In genomic region chr13:28512573-28513334, GRCm38 (mm10) we compare ENCODE assay signal across 9 mouse cellular contexts.
DNase-seq lines count a peak whose midpoint lies in the region; ATAC-seq and TF ChIP-seq lines count a peak whose summit lies in the region.
"Had no signal": no experiment of that assay in that cellular context is flagged by ENCODE, and none has a peak within 500 bp of the region (broad histone marks: within the 10 kb centered on the region; RNA-seq: fewer than 3 reads in every experiment).

No protein-coding gene starts in this region.

- TF ChIP-seq POLR2A in heart, adult 2 months (IDR thresholded peaks at IDR 0.05; ENCODE audit: insufficient read depth, low read depth, low read length), result no peak

- no peaks in the 10 kb centered on the region for H3K36me3 ChIP-seq in heart, adult 2 months (ENCODE audit: control insufficient read depth, insufficient read depth, low read length)
- no peaks in the 10 kb centered on the region for H3K36me3 ChIP-seq in heart, embryonic 12.5 days

- 44% methylated on average over 11 of the region's 11 CpGs for WGBS in heart, adult 2 months
- 75% methylated on average over 11 of the region's 11 CpGs for WGBS in heart, embryonic 12.5 days

- no peak overlapping the region for H3K4me3 ChIP-seq in heart, adult 2 months
- H3K4me3 ChIP-seq in heart, embryonic 12.5 days, result no peak overlapping the region

- no peaks in the 10 kb centered on the region for H3K27me3 ChIP-seq in heart, adult 2 months (ENCODE audit: control insufficient read depth, insufficient read depth, low read length)
- H3K27me3 ChIP-seq in heart, embryonic 12.5 days (replicated peaks), result no peaks in the 10 kb centered on the region
- H3K27me3 ChIP-seq: Patski had no signal

- peak overlapping the region; percentile 62 for H3K27ac ChIP-seq in heart, adult 2 months
- H3K27ac ChIP-seq in heart, embryonic 12.5 days (ENCODE audit: poor library complexity, severe bottlenecking), result no peak overlapping the region

- TF ChIP-seq EP300 in heart, adult 2 months (IDR thresholded peaks at IDR 0.05; ENCODE audit: insufficient read depth, low read depth, low read length), result no peak

- no peak for TF ChIP-seq CTCF in heart, adult 2 months (IDR thresholded peaks at IDR 0.05)

- H3K4me1 ChIP-seq in heart, adult 2 months (ENCODE audit: control insufficient read depth, insufficient read depth, low read length), result peaks cover 7% of the 10 kb centered on the region
- peaks cover 5% of the 10 kb centered on the region; the same call in 1 of the 2 replicates for H3K4me1 ChIP-seq in heart, embryonic 12.5 days (replicated peaks)

- ATAC-seq in heart, embryonic 12.5 days (ENCODE audit: insufficient number of reproducible peaks, low FRiP score), result no peak
- ATAC-seq: Patski had no signal

- peak; percentile 23 to 50 for DNase-seq in heart, adult 2 months
- peak; percentile 15 for DNase-seq in right cerebral cortex, postnatal 14 days
- DNase-seq in right cerebral cortex, postnatal 36 days (ENCODE audit: low spot score in 2 of 2), result no peak
- peak; percentile 52 to 63 for DNase-seq in kidney, postnatal 4 days
- peak; percentile 21 to 36 for DNase-seq in spleen, adult 18-20 months
- DNase-seq in ovary, adult 18-20 months (ENCODE audit: low spot score), result no peak
- DNase-seq in adrenal gland, adult 2 months, result no peak

- no peak overlapping the region for H3K4me2 ChIP-seq in heart, embryonic 12.5 days

- peak overlapping the region; percentile 26 for H3K9ac ChIP-seq in heart, adult 2 months (ENCODE audit: low read depth, low read length)
- H3K9ac ChIP-seq in heart, embryonic 12.5 days, result no peak overlapping the region

- no peaks in the 10 kb centered on the region for H3K79me2 ChIP-seq in heart, adult 2 months (replicated peaks; ENCODE audit: control insufficient read depth, insufficient read depth, low read length)

- intact Hi-C loops in heart, adult 2 months (cut with DNase I), result loop anchor here (5.0 kb wide), 1 partner anchor 440 kb away; the partner anchor contains the start of gene Sox4

- no peaks in the 10 kb centered on the region for H3K9me3 ChIP-seq in heart, embryonic 12.5 days (replicated peaks)

Comparison
In these comparisons a context has a peak if more than half of its experiments do, and no peak if none do; other contexts are left out.
1. DNase-seq: peak in heart, adult 2 months (2 of 2), right cerebral cortex, postnatal 14 days (single experiment), kidney, postnatal 4 days (2 of 2) and spleen, adult 18-20 months (2 of 2); none in right cerebral cortex, postnatal 36 days (0 of 2), ovary, adult 18-20 months (single experiment) and adrenal gland, adult 2 months (single experiment).